Mouse (Mus musculus): Measurements from ENCODE around the gene Sik2.

Gene Sik2

DNA sequence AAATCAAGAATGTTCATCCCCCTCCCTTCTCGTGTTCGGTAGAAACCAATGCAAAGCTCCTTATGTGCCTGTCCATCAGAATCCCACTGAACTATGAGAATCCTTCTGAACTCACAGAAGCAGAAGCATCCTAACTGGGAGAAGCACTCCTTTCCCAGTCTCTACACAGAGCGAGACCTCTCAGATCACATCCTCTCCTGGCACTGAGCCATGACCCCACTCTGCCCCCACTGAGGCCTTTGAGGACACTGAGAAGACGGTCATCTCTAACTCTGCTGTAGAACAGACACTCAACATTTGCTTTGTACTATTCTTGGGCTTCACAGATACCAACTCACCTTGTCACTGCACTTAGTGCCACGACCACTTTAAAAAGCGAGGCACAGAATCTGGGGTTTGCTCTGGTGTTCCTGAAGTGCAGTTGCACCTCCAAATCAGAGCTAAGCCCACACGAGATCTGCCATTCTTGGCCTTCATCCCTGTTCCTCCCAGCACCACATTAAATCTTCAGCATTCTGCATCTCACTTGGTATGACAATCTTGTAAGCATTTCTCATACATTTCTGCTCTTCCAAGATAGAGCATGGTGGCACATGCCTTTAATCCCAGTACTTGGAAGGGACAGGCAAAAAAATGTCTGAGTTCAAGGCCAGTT, 96.9 kb downstream of the Sik2 start:
- no peak for DNase-seq

- no peak for DNase-seq
Observed at GRCm38 (mm10) chr9:50905321-50905720, 103.6 kb downstream of the Sik2 start.

DNA sequence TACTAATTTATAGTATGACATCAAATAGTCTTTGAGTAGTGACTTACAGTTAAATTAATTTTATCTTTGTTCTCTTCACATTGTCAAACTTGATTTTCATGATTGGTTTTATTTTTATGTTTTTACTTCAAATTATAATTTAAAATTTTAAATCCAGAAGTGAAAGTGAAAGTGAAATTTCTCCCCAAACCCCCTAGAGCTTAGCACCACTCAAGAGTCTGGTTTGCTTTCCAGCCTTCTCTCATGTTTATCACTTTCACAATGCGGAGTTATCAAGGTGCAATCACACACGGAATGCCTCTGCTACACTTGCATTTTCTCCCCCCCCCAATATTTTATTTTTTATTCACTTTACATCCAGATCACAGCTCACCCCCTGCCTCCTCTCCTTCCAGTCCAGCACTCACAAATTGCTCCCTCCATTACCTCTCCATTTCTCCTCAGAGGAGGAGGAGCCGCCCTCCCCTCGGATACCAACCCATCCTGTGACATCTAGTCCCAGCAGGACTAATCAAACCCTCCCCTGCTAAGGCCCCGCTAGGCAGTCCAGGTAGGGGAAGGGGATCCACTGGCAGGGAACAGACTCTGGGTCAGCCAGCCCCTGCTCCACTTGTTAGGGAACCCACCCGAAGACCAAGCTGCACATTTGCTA, 104.6 kb downstream of the Sik2 start:
- no peak for DNase-seq

DNA sequence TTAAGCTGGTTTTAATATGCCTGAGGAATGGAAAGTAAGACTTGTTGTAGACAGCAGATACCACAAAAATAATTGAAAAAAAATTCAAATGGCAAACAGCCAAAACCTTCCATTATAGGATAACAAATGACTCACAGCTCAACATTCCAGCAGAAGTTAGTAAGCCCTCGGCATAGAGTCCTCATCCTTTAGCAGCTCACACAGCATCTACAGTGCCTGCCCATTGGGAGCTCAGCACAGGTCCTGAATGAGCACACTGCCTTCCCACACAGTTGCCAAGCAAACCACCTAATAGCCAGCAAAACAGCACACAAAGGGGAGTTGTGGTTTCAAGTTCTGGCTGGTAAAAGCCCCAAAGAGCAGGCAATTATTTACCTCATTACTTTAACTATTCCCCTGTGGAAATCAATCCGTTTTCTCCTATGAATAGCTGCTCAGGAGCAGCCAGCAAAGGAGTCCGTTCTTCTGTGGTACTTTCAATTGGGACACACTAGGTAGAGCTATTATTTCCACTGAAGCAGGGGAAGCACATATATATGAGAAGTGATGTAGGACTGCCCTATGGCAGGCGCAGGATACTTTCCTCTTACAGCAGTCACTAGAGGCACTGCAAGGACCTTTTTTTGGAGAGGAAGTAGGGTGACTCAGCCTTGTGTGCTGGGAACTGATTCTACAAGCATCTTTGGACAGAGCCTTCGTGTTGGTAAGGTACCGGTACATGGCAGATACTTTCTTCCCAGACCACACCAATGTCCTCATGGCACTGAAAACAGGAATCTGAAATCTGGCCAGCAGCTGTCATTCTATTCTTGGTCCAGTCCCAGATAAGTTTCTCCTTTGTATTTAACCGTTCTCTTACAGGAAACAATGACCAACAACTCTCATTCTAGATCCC, 108.6 kb downstream of the Sik2 start:
- DNase-seq = no peak

DNA sequence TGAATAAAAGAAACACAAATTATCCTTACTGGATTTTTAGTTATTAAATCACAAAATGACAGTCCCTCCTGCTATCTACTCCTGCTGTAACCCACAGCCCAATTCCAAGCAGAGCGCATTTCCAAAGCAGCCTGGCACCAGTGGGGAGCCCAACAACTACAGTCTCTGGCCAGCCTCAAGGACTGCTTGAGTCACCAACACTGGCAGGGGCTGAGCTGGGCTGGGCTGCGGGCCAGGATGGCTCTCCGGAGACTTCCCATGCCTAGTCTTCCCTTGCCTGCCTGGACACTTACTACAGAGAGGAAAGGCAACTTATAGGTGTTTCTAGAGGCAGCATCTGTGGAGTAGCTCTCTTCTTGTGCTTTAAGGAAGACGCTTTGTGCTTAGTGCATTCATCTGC, 115.2 kb downstream of the Sik2 start:
- peak; percentile 97 for DNase-seq

DNA sequence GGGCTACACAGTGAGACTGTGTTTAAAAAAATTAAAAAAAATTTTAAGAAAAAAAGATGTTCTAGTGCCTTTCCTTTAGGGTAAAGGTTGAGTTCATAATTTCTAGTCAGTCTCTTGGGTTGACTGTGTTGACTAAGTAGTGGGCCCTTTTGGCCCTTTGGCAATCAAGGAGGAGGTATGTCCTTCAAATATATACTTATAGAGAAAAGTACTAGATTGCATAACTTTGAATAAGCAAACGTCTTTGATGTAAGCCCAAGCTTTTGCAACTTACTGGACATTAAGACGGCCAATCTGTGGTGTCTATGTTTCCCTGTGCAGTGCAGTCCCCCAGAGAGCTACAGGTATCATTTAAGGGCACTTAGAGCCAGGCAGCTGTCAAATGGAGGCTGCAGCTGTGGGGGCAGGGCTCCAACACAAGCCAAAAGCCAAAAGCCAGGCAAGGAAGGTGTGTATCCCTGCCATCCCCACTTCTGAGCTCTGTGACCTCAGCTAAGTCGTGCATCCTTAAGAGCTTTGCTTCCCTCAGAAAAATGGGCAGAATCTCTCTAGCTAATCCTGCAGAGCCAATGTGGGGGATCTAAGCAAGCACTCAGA, 118.3 kb downstream of the Sik2 start:
- DNase-seq = no peak

GRCm38 (mm10) chr9:50889964-50890363, 118.9 kb downstream of the Sik2 start:
- DNase-seq = no peak

DNA sequence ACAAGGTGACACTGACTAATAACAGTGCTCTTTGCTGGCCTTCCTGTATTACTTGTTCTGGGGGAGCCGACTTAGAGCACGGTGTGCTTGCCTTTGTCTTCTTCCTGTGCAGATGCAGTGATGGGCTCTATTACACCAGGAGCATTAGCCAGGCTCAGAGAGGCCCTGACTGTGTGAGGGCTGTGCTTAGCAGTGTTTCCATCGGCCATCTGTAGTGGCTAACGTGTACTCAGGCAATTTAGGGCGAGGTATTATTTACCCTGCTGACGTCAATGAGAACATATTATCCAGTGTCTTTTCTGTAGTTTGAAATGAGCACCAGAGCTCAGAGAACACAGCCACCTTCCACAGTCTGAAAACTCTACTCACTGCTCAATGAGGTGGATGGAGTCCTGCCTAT, 119.7 kb downstream of the Sik2 start:
- no peak for DNase-seq

GRCm38 (mm10) chr9:50887351-50887750, 121.5 kb downstream of the Sik2 start:
- peak in 1 of 2 experiments; percentile 34 for DNase-seq

- no peak for DNase-seq
Observed at GRCm38 (mm10) chr9:50886870-50887269, 122.0 kb downstream of the Sik2 start.

GRCm38 (mm10) chr9:50885600-50885987, 123.3 kb downstream of the Sik2 start:
- peak; percentile 58 to 62 for DNase-seq

- DNase-seq = peak in 1 of 2 experiments; percentile 26
Observed at GRCm38 (mm10) chr9:50884741-50885599, 123.9 kb downstream of the Sik2 start.

GRCm38 (mm10) chr9:50884093-50884492, 124.8 kb downstream of the Sik2 start:
- peak in 1 of 2 experiments; percentile 38 for DNase-seq

DNA sequence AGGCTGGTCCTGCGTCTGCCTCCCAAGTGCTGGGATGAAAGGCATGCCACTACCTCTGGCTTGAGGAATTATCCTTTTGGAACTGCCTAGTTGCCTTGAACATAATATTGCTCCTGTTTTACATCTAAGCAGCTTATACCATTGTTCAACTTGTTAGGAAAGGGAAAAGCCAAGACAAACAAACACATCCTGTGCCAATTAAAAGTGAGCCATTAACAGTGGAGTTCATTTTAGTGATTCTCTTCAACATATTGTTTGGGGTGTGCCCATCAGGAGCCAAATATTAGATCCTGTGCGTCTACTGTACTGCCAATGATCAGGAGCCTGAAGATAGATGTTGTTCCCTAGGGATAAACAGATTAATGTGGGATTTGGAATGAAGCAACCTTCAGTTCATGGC, 126.7 kb downstream of the Sik2 start:
- DNase-seq = no peak

- DNase-seq = no peak
Observed at GRCm38 (mm10) chr9:50877431-50877830, 131.4 kb downstream of the Sik2 start.

GRCm38 (mm10) chr9:50876287-50876686, 132.6 kb downstream of the Sik2 start:
- peak in 1 of 2 experiments; percentile 16 for DNase-seq

GRCm38 (mm10) chr9:50875470-50875869, 133.4 kb downstream of the Sik2 start:
- no peak for DNase-seq

GRCm38 (mm10) chr9:50874031-50874430, 134.8 kb downstream of the Sik2 start:
- peak in 1 of 2 experiments; percentile 42 for DNase-seq

GRCm38 (mm10) chr9:50873210-50873609, 135.7 kb downstream of the Sik2 start:
- DNase-seq = no peak

DNA sequence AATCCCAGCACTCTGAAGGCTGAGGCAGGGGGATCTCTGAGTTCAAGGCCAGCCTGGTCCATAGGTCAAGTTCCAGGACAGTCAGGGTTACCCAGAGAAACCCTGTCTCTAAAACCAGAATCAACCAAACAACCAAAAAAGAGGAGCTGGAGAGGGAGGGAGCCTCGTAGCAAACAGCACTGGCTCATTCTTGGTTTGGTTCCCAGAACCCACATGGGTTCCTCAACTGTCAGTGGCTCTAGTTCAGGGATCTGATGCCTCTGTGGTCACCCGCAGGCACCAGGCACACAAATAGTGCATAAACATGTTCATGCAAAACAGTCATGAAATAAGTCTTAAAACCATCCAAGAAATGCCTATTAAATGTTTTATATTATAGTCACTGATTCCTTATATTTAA, 140.7 kb downstream of the Sik2 start:
- DNase-seq = peak; percentile 81 to 87

DNA sequence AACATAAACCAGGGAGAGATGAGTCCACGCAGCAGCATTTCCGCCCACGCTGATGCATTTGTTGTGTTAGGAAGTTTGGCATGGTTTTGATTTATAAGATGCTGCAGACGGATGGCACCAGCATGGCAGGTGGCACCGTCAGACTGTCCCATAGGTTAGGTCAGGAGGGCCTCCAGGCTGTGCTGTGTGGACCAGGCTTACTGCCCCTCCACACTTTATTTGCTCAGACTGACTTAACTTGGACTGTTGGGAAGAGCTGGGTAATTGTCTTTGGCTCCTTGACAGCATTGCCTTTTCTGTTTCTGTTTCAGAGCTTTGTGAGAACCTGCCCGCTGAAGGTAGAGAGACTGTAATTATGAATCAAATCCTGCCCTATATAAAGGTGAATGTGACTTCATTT, 141.9 kb downstream of the Sik2 start:
- no peak for DNase-seq

- DNase-seq = no peak
Observed at GRCm38 (mm10) chr9:50865803-50866202, 143.1 kb downstream of the Sik2 start.

Measured in cerebellum, postnatal 14 days (tissue).